Mouse (Mus musculus) embryonic facial prominence, embryonic 11.5 days (tissue): ENCODE measurements around the gene Plxnd1. TPM values are rescaled to one million over a fixed set of nuclear protein-coding genes. Genes with fewer than 3 reads are reported as not detected.

Experiments used
- ATAC-seq: fragments of 200-750 bp; cut with Nextera tagmentation; replicated peaks from 2 replicates; pipeline ENCODE4 v1.8.0; 2017; ENCODE audit warnings: low read depth; ENCODE audit not compliant: insufficient number of reproducible peaks, low FRiP score, low TSS enrichment
- DNase-seq: peaks from one replicate; pipeline ENCODE4 v3.0.0-alpha.2; 2015; ENCODE audit warnings: low spot score
- H3K27ac ChIP-seq: fragments of 300-500 bp; sonication (generic); replicated peaks from 2 replicates; pipeline ENCODE4 v1.5.1; 2014; ENCODE audit warnings: mild to moderate bottlenecking, low read depth, low read length, control low read depth
- H3K27me3 ChIP-seq: fragments of 300-500 bp; sonication (generic); 2 replicates; pipeline ENCODE4 v1.6.1; 2014; ENCODE audit warnings: mild to moderate bottlenecking, low read length, moderate library complexity, mixed read lengths; ENCODE audit not compliant: control insufficient read depth, insufficient read depth
- H3K36me3 ChIP-seq: fragments of 300-500 bp; sonication (generic); replicated peaks from 2 replicates; pipeline ENCODE4 v1.6.1; 2014; ENCODE audit warnings: low read depth, mild to moderate bottlenecking, low read length, moderate library complexity, mixed read lengths; ENCODE audit not compliant: control insufficient read depth, insufficient read depth
- H3K4me1 ChIP-seq: fragments of 300-500 bp; sonication (generic); 2 replicates; pipeline ENCODE4 v1.6.1; 2014; ENCODE audit warnings: low read length, mixed read lengths; ENCODE audit not compliant: control insufficient read depth, insufficient read depth
- H3K4me2 ChIP-seq: fragments of 300-500 bp; sonication (generic); 2 replicates; pipeline ENCODE4 v1.6.1; 2014; ENCODE audit warnings: low read depth, mild to moderate bottlenecking, control low read depth, low read length, moderate library complexity
- H3K4me3 ChIP-seq: fragments of 300-500 bp; sonication (generic); 2 replicates; pipeline ENCODE4 v1.5.1; 2014; ENCODE audit warnings: low read depth, low read length, control low read depth
- H3K9ac ChIP-seq: fragments of 300-500 bp; sonication (generic); replicated peaks from 2 replicates; pipeline ENCODE4 v1.6.1; 2014; ENCODE audit warnings: mild to moderate bottlenecking, control low read depth, low read length
- H3K9me3 ChIP-seq: fragments of 300-500 bp; sonication (generic); replicated peaks from 2 replicates; pipeline ENCODE4 v1.6.1; 2016; ENCODE audit warnings: mild to moderate bottlenecking, low read length, inconsistent platforms, mixed read lengths; ENCODE audit not compliant: control insufficient read depth
- WGBS: fragments of 180-500 bp; shearing (Covaris S2); extraction: QIAGEN DNeasy Blood & Tissue Kit; methylation state at CpG from one replicate; pipeline ENCODE4 v1.1.7; 2014; 5-methylcytosine and 5-hydroxymethylcytosine counted together
- polyA plus RNA-seq: library from polyadenylated mRNA; unstranded; fragments of >200 nt; fragmentation: Nextera tagmentation; extraction: Ambion mirVana; gene quantifications from 2 replicates; pipeline ENCODE4 v1.2.1, GENCODE M21; 2014

Gene Plxnd1
- polyA plus RNA-seq, 1 experiment from 2014 or later = 19.1 TPM

DNA sequence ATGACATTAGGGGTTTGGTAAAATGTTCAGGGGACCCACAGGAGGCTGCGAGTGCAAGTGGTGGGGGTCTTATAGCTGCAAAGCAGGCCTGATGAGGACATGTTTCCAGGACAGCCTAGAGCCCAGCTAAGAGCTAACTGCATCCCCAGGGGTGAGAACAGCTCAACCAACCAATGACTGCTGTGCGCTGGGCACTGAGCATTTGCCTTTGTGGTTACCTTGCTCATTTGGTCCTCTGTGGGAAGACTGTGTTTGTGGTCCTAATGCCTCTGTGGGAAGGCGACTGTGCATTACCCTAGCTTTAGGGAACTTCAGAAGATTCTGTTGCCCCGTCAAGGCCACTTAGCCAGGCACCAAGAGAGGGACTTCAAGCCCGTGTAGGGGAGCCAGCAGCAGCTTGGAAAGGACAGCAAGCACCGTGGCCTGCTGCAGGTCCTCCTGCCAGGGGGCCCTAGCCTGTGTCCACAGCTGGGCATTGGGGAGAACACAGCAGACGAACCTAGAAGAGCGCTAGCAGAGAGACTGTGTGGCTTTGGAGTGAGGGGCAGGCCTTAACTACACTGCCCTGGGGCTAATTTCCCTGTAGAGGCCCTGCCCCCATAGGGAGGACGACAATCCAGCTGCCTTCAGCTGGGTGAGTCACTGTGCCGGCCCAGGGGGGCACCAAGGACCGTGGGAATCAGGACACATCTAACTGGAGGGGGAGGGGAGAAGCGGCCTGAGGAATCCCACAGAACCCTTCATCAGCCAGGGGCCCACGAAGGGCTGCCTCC is 3.5 kb downstream of the Plxnd1 start:
- ATAC-seq = no peak
- no peaks in the 10 kb centered on the region for H3K9me3 ChIP-seq
- H3K4me3 ChIP-seq = peak overlapping the region; percentile 12
- peaks cover 15% of the 10 kb centered on the region for H3K4me1 ChIP-seq
- WGBS = 26% methylated on average over 13 of the region's 13 CpGs
- no peaks in the 10 kb centered on the region for H3K36me3 ChIP-seq
- peak; percentile 40 for DNase-seq
- peaks cover 23% of the 10 kb centered on the region for H3K27me3 ChIP-seq
- H3K9ac ChIP-seq = peak overlapping the region; percentile 23
- H3K27ac ChIP-seq = no peak overlapping the region
- H3K4me2 ChIP-seq = peak overlapping the region; percentile 5

DNA sequence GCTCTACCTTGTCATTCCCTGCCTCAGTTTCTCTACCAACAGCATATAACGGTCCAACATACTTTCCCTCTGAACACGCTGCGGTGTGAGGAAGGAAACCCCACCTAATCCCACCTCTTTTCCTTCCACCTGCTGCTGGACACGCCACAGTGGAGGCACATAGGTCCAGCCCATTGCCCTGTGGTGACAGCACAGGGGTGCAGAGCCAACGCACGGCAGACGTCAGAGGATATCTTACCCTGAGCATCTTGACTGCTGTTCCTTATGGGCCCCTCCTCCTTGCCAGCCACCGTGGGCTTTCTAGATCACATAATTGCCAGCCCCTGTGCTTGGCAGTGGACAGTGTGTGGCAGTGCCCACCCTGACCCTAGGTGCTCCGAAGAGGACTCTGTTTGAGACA is 4.3 kb downstream of the Plxnd1 start:
- H3K4me1 ChIP-seq = peaks cover 14% of the 10 kb centered on the region
- no peak for ATAC-seq
- H3K4me2 ChIP-seq = no peak overlapping the region; the same call in 1 of the 2 replicates
- no peaks in the 10 kb centered on the region for H3K36me3 ChIP-seq
- H3K4me3 ChIP-seq = peak overlapping the region; percentile 12; the same call in 1 of the 2 replicates
- H3K27ac ChIP-seq = no peak overlapping the region
- no peak overlapping the region for H3K9ac ChIP-seq
- DNase-seq = no peak
- 86% methylated on average over 9 of the region's 9 CpGs for whole genome bisulfite sequencing
- H3K9me3 ChIP-seq = no peaks in the 10 kb centered on the region
- peaks cover 23% of the 10 kb centered on the region for H3K27me3 ChIP-seq

DNA sequence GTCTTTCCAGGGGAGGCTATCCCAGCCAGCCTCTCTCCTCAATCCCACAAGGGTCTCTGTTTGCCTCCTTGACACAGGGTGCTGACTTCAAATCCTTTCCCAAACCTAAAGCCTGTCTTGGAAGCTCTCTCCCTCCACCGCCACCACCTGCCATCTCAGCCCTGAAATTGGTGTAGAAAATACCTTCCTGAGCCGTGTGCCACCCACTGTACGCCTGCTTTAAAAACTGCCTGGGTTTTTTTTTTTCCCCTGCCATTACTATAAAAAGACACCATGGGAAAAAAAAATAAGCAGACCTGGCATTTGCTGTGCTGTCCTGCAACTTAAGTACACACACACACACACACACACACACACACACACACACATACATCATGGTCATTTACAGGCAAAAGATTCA is 4.7 kb downstream of the Plxnd1 start:
- Histone ChIP-seq H3K36me3 (no peaks in the 10 kb centered on the region), H3K9ac (no peak overlapping the region), H3K27me3 (peaks cover 23% of the 10 kb centered on the region), H3K9me3 (no peaks in the 10 kb centered on the region), H3K4me1 (peaks cover 14% of the 10 kb centered on the region), H3K4me3 (no peak overlapping the region), H3K4me2 (no peak overlapping the region; the same call in none of the 2 replicates), H3K27ac (no peak overlapping the region)
- WGBS = 79% methylated on average over 3 of the region's 3 CpGs
- ATAC-seq = no peak
- no peak for DNase-seq

DNA sequence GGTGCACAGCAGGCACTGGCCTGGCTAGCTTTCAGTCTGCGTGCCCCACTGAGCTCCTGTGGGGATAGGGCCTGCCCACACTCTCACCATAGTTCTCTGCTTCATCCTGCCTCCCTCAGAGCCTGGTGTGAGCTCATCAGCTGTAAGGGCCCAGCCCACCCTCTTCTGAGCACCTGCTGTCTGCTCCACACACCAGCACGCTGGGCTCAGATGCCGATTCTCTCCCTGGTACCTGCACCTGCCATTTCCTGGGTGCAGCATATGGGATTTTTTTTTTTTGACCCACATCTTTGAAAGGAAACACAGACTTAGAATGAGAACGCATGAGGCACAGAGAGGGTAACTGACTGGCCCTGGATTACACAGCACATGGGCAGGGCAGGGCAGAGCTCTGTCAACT is 5.2 kb downstream of the Plxnd1 start:
- no peak overlapping the region for H3K9ac ChIP-seq
- H3K27me3 ChIP-seq = peaks cover 23% of the 10 kb centered on the region
- no peak overlapping the region; the same call in 1 of the 2 replicates for H3K4me2 ChIP-seq
- no peak overlapping the region for H3K27ac ChIP-seq
- no peak overlapping the region for H3K4me3 ChIP-seq
- H3K9me3 ChIP-seq = no peaks in the 10 kb centered on the region
- DNase-seq (no peak), ATAC-seq (no peak)
- no peaks in the 10 kb centered on the region for H3K36me3 ChIP-seq
- 74% methylated on average over 4 of the region's 4 CpGs for WGBS
- H3K4me1 ChIP-seq = peaks cover 14% of the 10 kb centered on the region

DNA sequence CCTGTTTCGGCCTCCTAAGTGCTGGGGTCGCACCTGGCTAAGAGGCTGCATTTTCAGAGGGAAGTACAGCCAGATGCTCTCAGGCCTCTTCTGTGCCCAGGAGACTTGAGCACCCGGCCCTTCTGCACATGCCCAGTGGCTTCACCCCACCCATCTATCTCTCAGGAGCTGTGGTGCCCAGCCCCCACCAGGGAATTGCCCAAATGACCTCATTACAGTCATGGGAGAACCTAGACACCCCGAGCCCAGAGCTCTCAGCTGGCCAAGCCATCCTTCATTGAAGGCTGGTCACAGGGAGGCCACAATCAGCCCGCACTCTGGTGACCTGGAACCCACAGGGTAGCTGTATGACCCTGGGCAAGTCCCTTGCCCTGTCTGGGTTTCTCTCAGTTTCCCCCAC is 5.8 kb downstream of the Plxnd1 start:
- DNase-seq (no peak), ATAC-seq (no peak)
- no peak overlapping the region for H3K9ac ChIP-seq
- peak overlapping the region; percentile 16; the same call in 1 of the 2 replicates for H3K4me2 ChIP-seq
- no peaks in the 10 kb centered on the region for H3K36me3 ChIP-seq
- no peaks in the 10 kb centered on the region for H3K9me3 ChIP-seq
- WGBS = 77% methylated on average over 5 of the region's 5 CpGs
- peaks cover 14% of the 10 kb centered on the region for H3K4me1 ChIP-seq
- H3K4me3 ChIP-seq = no peak overlapping the region
- peaks cover 20% of the 10 kb centered on the region for H3K27me3 ChIP-seq
- H3K27ac ChIP-seq = no peak overlapping the region

DNA sequence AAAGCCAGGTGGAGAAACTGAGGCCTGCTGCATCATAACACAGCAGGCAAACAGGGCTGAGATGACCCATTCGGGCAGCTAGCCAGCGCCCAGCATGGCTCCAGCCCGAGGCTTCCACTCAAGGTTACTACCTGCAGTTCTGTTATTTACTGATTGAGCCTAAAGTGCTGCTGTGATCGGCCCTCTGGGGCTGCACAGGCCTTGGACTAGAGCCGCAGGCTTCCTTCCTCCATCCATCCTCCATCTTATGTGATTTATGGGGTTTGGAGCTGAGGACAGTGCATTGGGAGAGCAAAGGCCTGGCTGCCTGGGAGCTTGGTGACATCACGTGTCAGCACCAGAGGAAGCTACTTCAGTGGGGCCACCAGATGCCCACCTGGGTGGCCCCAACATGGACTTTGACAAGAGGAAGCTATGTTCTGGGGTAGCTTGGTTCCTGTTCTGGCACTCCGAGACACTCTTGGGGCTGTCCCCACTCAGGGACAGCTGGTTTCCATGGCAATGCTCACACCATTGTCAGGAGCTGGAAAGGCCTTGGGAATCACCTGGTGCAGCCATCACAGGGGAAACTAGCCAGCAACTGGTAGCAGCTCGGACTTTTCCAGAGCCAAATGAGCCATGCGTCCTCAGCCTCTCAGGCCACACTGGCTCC is 7.6 kb downstream of the Plxnd1 start:
- WGBS = 64% methylated on average over 9 of the region's 9 CpGs
- DNase-seq (no peak), ATAC-seq (no peak)
- Histone ChIP-seq H3K36me3 (no peaks in the 10 kb centered on the region), H3K4me3 (no peak overlapping the region), H3K27ac (no peak overlapping the region), H3K4me2 (peak overlapping the region; percentile 17), H3K4me1 (peaks cover 9% of the 10 kb centered on the region), H3K27me3 (peaks cover 3% of the 10 kb centered on the region; the same call in 1 of the 2 replicates), H3K9ac (0 out of 2 replicates have a peak overlapping the region, but pooled peaks have one; percentile 22), H3K9me3 (no peaks in the 10 kb centered on the region)

DNA sequence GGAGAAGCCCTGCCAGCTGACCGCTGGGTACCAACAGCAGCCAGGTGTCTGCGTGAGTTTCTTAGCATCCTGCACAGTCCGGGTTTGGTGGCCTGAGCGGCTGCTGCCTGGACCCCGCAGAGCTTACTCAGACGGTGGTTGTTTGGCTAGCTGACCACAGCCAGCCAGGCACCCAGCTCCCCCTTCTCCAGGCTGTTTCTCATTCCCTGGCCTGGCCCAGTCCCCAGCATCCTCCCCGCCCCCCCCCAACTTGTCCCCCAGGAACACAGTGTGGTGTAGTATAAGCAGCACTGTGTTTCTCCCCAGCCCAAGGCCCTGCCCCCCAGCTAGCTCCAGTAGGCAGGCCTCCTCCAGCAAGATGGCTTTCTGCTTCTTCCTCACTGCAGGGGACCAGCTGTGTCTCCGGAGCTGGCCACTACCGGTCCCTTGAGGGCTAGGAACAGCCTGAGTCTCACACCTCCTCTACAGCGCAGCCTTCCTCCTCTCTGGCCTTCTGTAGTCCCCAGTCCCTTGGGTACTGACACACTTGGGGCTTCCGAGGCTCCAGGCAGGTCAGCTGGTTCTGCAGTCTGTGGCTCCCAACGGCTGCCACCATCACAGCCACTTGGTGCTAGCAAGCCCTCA is 8.2 kb downstream of the Plxnd1 start:
- Histone ChIP-seq H3K27me3 (0 out of 2 replicates have a peak, but pooled peaks cover 2% of the 10 kb centered on the region), H3K36me3 (no peaks in the 10 kb centered on the region), H3K4me1 (peaks cover 6% of the 10 kb centered on the region), H3K9ac (peak overlapping the region; percentile 22; the same call in 1 of the 2 replicates), H3K9me3 (no peaks in the 10 kb centered on the region), H3K4me3 (no peak overlapping the region), H3K27ac (no peak overlapping the region), H3K4me2 (no peak overlapping the region)
- ATAC-seq (no peak), DNase-seq (no peak)
- 43% methylated on average over 11 of the region's 12 CpGs for WGBS
